Mouse (Mus musculus): Measurements from ENCODE around the gene Plxnb2. TPM values are rescaled to one million over a fixed set of nuclear protein-coding genes. Genes with fewer than 3 reads are reported as not detected.

Plxnb2 gene
- total RNA-seq, 2 experiments from 2014 or later, result 43.4 to 44.9 TPM

Small RNA genes within 50 kb of the gene (microRNA-seq; reads per million reads assigned to microRNA genes)
- 5.7 to 11.4 reads per million in 2 experiments for gene Mir6958
- 0.50 to 3.0 reads per million in 2 experiments for gene Mir7118

Other genes starting within 250 kb of the Plxnb2 start
- gene Ttll8, start 226.4 kb downstream of the Plxnb2 start, total RNA-seq (2021), result 1 to 10 TPM; 1.3 to 1.7 TPM
- 100 to 1,000 TPM; 101 to 103 TPM for gene Mlc1, start 201.8 kb downstream of the Plxnb2 start, total RNA-seq (2021)
- not detected for gene Mov10l1, start 197.9 kb downstream of the Plxnb2 start, total RNA-seq (2021)
- 10 to 100 TPM; 95.4 to 95.5 TPM for gene Panx2, start 121.1 kb downstream of the Plxnb2 start, total RNA-seq (2021)
- 10 to 100 TPM; 15.8 to 17.9 TPM for gene Trabd, start 105.7 kb downstream of the Plxnb2 start, total RNA-seq (2021)
- gene Selenoo, start 91.7 kb downstream of the Plxnb2 start, total RNA-seq (2021), result 10 to 100 TPM; 18.9 to 20.6 TPM
- gene Tubgcp6, start 57.7 kb downstream of the Plxnb2 start, total RNA-seq (2021), result 10 to 100 TPM; 26.3 to 27.7 TPM
- gene Hdac10, start 52.1 kb downstream of the Plxnb2 start, total RNA-seq (2021), result 10 to 100 TPM; 13.1 to 13.3 TPM
- gene Mapk12, start 40.1 kb downstream of the Plxnb2 start, total RNA-seq (2021), result 1 to 10 TPM; 5.9 to 7.6 TPM
- gene Mapk11, start 31.2 kb downstream of the Plxnb2 start, total RNA-seq (2021), result 10 to 100 TPM; 47.1 to 51.1 TPM
- 10 to 100 TPM; 44.8 to 47.0 TPM for gene Dennd6b, start 15.7 kb upstream of the Plxnb2 start, total RNA-seq (2021)
- 100 to 1,000 TPM; 148 to 149 TPM for gene Ppp6r2, start 30.8 kb upstream of the Plxnb2 start, total RNA-seq (2021)
- gene Sbf1, start 134.5 kb upstream of the Plxnb2 start, total RNA-seq (2021), result 100 to 1,000 TPM; 205 to 212 TPM
- not detected for gene Adm2, start 141.9 kb upstream of the Plxnb2 start, total RNA-seq (2021)
- gene Miox, start 153.6 kb upstream of the Plxnb2 start, total RNA-seq (2021), result not detected
- gene Lmf2, start 174.9 kb upstream of the Plxnb2 start, total RNA-seq (2021), result 10 to 100 TPM; 21.0 to 21.8 TPM
- gene Ncaph2, start 174.9 kb upstream of the Plxnb2 start, total RNA-seq (2021), result 10 to 100 TPM; 96.1 to 97.4 TPM
- 10 to 100 TPM; 25.3 to 26.8 TPM for gene Sco2, start 193.1 kb upstream of the Plxnb2 start, total RNA-seq (2021)
- 1 to 10 TPM; 1.3 to 1.6 TPM for gene Tymp, start 196.3 kb upstream of the Plxnb2 start, total RNA-seq (2021)
- gene Odf3b, start 198.5 kb upstream of the Plxnb2 start, total RNA-seq (2021), result under 1 TPM; 0.57 to 0.80 TPM
- under 1 TPM; 0.30 to 0.34 TPM for gene Klhdc7b, start 204.1 kb upstream of the Plxnb2 start, total RNA-seq (2021)
- under 1 TPM in 1 of 2 experiments, not detected in 1; 0.87 TPM for gene Syce3, start 229.7 kb upstream of the Plxnb2 start, total RNA-seq (2021)
- 1 to 10 TPM; 1.3 to 1.6 TPM for gene Cpt1b, start 245.1 kb upstream of the Plxnb2 start, total RNA-seq (2021)
- gene C730034F03Rik, start 248.8 kb upstream of the Plxnb2 start, total RNA-seq (2021), result 1 to 10 TPM; 1.9 to 2.1 TPM
- gene Gm44502, start 248.9 kb upstream of the Plxnb2 start, total RNA-seq (2021), result under 1 TPM in 1 of 2 experiments, not detected in 1; 0.80 TPM
- 10 to 100 TPM; 35.4 to 39.7 TPM for gene Chkb, start 249.1 kb upstream of the Plxnb2 start, total RNA-seq (2021)

Measured in left cerebral cortex, postnatal 25 days (tissue).